Mouse (Mus musculus): ENCODE results near the gene Ccdc65.

The Ccdc65 gene

DNA sequence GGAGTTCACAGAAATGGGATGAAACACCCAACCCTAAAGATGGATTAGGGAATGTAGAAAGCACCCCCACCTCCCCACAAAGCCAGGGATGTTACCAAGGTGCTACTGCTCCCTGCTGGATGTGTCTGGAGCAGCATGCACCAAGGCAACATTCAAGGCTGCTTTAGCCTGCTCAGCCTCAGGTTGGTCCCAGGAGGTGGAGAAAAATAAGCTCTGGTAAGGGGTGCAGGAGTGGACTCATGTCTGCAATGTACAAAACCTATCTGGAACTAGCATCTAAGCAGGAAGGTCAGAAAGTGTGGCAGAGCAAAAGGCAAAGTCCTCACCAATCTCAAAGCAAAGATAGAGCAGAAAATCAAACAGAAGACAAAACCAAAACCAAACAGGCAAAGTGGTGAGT is 29.9 kb downstream of the Ccdc65 start:
- no peak for DNase-seq (ENCODE audit: low spot score in 2 of 2)

GRCm38 (mm10) chr15:98738796-98739195 is 30.8 kb downstream of the Ccdc65 start:
- no peak for DNase-seq (ENCODE audit: low spot score in 2 of 2)

- no peak for DNase-seq (ENCODE audit: low spot score in 2 of 2)
Measured at GRCm38 (mm10) chr15:98740219-98740618, 32.2 kb downstream of the Ccdc65 start.

GRCm38 (mm10) chr15:98742766-98743428 is 34.9 kb downstream of the Ccdc65 start:
- no peak for DNase-seq (ENCODE audit: low spot score in 2 of 2)

GRCm38 (mm10) chr15:98743863-98744262 is 35.9 kb downstream of the Ccdc65 start:
- DNase-seq (ENCODE audit: low spot score in 2 of 2) = peak in 1 of 2 experiments; percentile 7

DNA sequence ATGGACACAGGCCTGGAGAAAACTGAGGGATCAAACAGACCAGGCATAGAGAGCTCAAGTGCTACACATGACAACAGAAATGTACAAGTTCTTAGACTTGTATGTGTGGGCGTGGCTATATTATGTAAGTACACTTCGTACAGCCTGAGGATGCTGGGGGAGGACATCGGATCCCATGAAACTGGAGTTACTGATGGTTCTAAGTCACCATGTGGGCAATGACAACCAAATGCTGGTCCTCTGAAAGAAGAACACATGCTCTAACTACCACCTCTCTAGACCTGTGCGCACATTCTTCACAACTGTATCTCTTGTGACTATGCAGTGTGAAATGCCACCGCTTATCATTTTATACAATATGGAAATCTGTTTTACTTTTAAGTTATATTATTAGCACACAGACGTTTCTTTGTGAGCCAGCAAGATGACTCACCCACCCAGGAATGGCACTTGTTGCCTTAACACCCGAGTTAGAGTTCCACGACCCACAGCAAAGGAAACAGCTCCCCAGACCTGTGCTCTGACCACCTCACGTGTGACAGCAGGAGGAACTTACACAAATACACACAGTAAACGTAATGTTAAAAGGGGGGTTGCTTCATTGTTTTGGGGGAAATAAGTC is 38.4 kb downstream of the Ccdc65 start:
- no peak for DNase-seq (ENCODE audit: low spot score in 2 of 2)

DNA sequence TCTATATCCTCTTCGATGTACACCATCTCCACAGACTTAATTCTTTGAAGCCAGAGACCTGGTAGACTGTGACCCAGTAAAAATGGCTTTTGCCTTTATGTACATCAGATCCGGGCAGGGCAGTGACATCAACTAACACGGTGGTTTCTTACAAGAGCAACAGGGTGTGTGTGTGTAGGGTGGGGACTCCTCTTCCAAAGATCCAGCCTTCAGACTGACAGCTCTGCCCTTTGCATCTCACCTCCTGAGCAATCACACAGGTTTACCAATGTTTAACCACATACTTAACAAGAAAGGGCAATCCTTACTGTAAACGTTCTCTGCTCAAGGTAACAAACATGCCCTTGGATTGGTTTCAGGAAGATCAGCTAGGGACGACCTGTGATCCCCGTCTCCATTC is 39.3 kb downstream of the Ccdc65 start:
- no peak for DNase-seq (ENCODE audit: low spot score in 2 of 2)

DNA sequence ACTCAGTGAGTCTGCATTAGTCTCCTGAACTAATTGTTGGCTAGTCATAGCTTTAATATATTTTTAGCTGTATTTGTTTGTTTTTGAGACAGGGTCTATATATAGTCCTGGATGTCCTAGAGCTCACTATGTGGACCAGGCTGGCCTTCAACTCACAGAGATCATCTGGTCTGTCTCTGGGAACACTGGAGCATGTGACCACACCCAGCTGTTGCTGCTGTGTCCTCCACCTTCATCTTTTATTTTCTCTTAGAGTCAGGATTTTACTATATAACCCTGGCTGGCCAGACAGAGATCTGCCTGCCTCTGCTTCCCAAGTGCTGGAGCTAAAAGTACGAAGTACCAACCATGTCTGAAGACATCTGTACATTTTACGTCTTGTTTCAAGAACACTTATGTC is 41.1 kb downstream of the Ccdc65 start:
- no peak for DNase-seq (ENCODE audit: low spot score in 2 of 2)

DNA sequence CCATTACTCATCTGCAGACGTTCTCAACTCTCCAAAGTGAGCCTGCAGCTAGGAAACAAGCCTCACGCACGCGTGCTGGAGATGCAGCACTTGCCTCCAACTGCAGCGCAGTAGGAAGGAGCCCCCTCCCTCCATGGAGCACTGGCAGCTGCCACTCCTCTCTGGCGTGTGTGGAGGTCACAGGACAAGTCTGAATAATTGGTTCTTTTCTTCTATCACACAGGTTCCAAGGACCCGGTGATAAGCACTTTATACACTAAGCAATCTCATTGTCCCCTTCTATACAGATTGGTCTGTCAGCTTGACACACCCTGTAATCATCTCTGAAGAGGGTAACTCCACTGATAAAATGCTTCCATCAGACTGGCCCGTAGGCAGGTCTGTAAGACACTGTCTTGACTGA is 45.0 kb downstream of the Ccdc65 start:
- no peak for DNase-seq (ENCODE audit: low spot score in 2 of 2)

- DNase-seq (ENCODE audit: low spot score in 2 of 2) = no peak
Measured at GRCm38 (mm10) chr15:98754125-98754524, 46.1 kb downstream of the Ccdc65 start.

DNA sequence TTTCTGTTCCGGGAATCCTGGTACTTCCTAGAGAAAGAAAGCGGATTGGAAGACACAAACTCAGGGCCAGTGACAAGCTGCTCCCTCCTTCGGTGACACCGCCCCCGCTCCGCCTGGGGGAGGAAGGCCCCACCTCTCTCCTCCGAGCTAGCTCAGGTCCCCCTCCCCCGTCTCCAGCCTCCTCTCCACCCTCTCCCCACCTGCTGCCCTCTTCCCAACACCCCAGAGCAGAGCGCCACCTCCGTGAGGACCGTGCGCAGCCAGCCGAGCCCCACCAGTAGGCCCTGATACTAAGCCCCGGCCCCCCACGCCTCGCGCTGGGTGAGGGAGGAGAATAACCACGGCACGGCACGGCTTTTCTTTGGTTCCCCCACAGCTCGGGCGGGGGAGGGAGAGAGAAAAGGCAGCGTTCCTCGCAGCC is 54.2 kb downstream of the Ccdc65 start:
- peak; percentile 62 to 64 for DNase-seq (ENCODE audit: low spot score in 2 of 2)

DNA sequence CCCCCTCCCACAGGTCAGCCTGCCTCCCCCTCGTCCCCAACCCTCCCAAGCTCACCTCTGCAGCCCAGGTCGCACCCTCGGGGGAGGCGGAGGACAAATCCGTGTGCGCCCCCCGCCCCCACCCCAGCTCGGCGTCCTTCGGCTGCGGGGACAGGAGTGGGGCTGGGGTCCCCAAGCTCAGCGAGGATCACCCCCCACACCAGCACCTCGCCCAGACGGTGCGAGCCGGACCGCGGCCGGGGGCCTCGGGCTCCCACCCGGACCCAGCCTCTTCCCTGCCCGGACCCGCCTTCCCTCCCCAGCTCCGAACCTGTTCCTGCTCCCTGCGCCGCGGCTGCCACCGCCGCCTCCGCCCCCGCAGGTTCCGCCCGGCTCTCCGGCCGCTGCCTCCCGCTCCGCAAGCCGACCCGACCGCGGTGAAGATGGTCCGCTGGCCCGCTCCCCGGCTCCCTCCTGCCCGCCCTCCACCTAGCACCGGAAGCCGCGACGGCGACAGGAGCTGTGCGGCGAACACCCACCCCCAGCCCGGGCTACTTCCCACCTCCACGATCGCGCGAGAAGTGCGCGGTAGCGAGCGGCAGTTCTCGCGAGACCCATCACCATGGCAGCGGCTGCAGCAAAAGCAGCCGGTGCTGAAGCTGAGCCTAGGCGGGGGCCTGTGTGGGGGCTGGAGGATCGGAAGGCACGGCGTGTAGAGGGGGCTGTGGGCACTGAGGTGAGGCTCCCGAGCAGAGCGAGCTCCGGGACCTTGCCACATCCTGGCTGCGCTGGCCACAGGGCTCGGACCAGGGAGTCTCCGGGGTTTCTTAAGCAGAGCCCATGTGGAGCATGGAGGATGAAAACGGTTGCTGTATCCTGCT is 54.9 kb downstream of the Ccdc65 start, which contains the start of gene Arf3:
Gene Arf3, minus strand, starts transcription at position 545 of the 860 bp plus-strand sequence.
- DNase-seq (ENCODE audit: low spot score in 2 of 2) = peak; percentile 96

DNA sequence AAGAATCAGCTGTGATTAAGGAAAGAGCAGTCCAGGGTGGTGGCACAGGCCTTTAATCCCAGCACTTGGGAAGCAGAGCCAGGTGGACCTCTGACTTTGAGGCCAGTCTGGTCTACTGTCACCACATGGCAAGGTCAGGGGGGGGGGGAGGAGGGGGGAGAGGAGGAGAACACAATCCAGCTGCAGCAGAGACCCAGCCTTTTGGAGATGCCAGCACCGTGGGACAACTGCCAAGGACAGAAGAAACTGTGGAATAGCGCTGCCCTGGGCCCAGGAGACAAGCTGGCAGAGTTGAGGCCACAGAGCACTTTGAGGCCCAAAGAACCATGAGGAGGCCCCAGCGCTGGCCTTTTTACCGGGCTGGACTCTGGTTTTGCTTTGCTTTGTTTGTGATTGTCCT is 57.9 kb downstream of the Ccdc65 start:
- DNase-seq (ENCODE audit: low spot score in 2 of 2) = no peak

- DNase-seq (ENCODE audit: low spot score in 2 of 2) = no peak
Measured at GRCm38 (mm10) chr15:98768259-98768658, 60.3 kb downstream of the Ccdc65 start.

DNA sequence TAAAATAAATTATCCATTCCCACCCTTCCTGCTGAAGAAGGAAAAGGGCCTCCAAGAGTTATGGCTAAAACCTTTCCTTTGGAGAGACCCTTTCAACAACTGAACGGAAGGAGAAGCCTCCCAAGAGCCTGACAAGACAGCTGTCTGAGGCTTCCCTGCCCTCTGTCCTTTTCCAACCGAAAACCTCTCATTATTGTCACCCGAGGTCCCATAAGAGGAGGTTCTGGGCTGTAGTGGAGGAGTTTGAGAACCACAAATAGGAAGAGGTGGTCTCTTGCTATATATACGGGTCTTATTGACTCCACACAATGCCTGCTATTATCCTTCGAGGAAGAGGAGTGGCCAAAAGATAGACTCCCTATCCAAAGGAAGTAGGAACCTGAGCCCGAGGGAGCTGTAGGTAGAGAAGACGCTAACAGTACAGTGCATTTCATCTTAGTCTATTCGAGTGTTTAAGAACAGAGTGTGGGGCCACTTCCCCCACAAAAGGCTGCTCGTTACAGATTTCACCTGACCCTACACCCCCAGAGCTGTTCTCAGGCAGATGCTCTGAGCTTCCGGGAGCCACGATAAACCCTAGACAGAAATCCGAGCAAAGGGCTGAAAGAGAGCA is 63.9 kb downstream of the Ccdc65 start:
- no peak for DNase-seq (ENCODE audit: low spot score in 2 of 2)

DNA sequence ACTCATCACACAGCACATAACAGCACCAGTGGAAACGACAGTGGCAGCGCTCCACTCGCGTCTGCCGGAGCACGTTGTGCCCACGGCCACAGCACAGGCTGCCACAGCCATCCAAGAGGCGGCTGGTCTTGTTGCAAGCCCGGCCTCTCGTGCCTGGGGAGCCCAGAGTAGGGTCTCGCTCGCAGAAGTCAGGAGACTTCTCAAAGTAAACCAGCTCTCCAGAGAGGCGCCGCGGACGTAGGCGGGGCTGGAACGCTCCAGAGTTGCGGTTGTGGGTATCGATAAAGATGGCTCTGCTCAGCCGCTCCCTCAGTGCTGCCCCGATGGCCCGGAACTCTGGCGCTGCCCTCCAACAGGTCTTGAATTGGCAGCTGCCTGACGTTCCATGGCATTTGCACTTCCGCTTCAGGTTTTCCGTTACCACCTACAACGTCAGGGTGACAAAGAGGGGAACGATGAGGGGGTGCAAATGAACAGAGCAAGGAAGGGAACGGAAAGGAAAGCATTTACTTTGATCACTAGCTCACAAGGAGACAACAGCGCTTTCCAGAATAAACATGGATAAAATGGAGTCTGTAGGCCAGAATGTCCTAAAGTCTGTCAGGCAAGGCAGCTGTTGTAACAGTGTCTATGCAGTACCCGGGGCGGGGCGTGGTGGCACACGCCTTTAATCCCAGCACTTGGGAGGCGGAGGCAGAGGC is 64.7 kb downstream of the Ccdc65 start:
- no peak for DNase-seq (ENCODE audit: low spot score in 2 of 2)
